Mouse (Mus musculus): ENCODE data around the gene Dhh.

The Dhh gene

DNA sequence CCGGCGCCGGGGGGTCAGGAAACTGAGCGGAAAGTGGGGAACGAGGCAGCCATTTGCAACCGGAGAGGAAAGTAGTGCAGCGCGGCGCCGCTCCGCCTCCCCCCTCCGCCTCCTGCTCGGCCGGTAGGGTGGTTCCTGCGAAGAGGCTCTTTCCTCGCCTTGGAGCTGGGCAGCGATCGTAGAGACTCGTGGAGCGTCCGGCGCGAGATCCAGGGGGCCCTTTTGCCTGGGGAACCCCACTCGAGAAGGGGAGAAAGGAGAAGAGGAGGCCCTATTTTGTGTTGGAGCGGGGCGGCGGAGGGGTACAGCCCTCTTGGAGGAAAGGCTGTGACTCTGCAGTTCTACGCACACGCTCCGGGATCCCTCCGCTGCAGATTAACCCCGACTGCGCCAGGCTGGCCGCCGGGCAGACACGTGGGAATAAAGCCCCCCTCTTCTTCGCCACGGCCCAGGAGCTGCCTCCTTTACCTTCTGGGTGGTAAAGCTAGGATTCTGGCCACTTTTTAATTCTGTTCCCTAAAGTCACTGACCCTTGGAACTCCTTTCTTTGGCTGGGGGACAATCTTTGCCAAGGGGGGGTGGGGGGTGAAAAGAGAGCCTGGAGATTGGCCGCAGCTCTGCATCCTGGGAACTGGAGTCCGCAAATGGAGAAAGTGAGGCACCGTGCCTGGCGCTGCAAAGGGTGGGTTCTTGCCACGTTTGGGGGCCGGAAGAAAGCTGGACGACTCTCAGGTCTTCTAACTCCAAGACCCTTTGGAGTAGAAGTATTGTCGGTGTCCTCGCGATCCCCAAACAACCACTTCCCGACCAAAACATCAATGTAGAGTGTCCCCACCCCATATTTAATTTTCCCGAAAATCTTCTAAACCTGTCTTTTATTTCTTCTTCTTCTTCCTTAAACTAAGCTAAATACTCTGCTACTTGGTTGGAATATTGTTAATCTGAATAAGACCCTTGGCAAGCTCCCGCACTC lies 26.1 kb downstream of the Dhh start:
- DNase-seq (ENCODE audit: low spot score in 2 of 2) = peak; percentile 93 to 97

DNA sequence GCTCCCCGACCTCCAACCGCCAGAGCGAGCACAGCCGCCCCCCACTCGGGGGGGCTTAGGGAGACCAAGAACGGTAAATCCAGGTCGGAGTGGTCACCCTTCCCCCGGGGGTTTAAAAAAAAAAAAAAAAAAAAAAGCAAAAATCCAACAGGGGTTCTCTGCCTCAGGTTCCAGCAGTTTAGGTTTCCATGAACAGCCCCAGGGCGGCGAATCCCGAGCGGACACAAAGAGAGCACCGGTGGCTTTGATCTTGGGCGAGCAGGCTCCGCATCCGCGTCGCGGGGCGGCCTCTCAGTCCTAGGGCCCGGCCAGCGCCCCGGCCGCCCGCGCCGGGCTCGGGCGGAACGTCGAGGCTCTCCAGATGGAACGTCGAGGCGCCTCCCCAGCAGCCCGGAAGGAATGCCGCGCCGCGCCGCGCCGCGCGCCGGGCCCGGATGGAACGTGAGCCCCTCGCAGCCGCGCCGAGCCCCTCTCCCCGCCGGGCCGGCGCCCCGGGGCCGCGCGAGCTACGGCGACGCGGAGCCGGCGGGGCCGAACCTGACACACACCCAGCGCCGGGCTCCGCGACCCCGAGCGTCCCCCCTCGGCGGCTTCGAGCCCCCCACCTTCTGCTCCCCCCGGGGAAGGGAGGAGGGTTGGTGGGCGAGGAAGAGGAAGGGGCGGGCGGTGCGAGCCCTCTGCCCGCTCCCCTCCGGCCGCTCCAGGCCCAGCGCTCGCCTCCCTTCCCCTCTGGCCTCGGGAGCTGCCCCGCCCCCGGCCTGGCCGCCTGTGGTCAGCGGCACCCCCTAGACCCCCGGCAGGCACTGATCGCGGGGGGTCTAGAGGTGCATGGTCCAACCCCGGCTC lies 27.0 kb downstream of the Dhh start, which contains the start of gene Kmt2d:
Kmt2d (minus strand) TSS at position 135 of the 846 bp plus-strand sequence.
- DNase-seq (ENCODE audit: low spot score in 2 of 2) = peak in 1 of 2 experiments; percentile 63

DNA sequence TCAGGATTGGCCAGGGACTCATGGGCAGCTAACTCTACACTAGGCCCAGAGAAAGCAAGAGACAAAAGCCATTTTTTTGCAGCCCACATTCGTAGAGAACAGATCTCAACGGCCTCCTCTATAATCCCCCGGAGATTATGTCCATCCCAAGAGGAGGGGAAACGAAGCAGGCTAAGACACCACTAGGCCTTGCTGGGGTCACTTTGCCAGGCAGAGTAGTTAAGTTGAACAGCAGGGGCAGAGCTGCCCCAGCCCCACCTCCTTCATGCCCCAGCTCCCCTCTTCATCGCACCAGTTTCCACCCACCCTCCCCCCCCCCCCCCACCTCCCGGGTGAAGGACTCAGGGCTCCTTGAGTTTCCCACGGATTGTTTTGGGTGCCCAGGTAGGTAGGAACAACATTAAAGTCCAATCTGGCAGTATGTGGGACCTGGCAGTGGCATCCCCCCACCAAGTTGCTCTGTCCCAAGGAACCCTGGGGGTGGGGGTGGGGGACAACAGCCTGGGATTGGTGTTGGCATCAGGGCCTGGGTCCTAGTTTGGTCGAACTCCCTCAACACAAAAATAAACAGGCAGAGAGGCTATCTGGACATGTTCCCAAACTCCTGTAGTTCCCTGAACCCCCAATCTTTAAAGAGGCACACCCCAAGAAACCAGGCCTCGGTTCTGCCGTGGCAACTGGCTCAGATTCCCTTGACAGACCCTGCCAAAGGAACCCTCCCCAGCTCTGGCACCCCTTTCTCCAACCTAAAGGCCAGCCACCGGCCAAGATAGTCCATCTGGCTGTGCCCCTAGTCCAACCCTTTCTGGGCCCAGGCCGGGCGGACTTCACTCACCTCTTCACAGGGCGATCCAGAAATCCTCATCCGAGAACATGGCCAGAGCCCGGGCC lies 27.9 kb downstream of the Dhh start:
- DNase-seq (ENCODE audit: low spot score in 2 of 2) = peak; percentile 57 to 64

DNA sequence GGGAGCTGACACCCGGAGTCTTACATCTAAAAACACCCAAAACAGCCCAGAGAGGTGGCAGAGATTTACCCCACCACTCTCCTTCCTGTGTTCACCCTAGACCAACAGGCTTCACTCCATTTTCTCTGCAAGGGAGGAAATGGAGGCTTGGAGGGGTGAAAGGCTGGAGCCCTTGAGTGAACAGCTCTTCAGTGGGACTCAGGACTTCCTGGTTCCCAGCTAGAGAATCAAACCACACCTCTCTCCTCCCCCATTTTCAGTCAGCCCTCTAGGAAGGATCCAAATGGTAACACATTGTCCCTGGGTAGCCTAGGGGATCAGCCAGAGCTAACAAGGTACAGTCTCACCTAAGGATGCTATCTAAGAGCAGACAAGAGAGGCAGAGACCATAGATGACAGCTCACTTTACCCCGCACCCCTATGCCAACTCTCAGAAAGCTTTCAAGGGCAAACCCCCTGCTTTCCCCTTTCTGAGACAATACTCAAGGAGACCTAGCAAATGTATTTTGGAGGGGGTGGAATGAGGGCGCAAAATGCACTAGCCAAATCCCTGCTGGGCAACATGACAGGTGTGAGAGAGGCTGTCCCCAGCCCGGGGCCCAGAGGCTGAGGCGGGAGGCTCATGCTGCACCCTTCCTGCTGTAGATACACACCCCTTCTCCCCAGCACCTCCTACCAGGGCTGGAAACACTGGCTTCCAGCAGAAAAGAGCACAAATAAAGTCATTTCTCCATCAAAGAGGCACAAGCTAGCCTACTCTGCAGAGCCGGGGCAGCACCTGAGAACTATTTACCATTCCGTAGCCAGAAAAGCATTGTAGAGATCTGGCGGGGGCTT lies 28.8 kb downstream of the Dhh start:
- peak; percentile 37 to 50 for DNase-seq (ENCODE audit: low spot score in 2 of 2)

DNA sequence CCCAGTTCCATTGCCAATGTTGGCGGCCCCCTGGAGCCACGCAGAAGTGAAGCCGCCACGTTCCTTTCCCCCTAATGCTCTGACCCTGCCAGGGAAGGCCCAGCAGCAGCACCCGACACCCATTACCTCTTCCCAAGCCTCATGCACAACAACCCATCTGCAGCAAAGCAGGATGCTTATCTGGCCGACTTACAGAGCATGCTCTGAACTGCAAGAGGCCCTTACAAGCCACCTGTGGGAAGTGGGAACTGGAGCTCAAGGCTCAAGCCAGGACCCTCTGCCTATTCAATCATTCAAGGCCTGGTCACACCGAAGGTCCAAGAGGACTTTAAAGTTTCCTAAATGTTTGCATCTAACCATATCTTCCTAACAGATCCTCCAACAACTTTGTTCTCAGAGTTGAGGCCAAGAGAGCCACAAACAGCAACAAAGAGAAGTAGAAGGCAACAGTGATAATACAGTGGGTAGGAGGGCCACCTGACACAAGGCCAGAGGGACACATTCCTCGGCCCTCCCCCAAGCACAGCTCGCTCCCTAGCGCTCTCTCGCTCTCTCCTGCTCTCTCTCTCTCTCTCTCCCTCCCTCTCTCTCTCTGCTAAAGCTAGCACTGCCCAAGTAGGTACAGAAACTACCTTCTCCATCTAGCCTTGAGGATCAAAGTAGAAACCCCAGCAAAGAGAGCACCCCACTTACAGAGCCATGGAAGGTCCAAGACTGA lies 29.8 kb downstream of the Dhh start:
- peak in 1 of 2 experiments; percentile 24 for DNase-seq (ENCODE audit: low spot score in 2 of 2)

DNA sequence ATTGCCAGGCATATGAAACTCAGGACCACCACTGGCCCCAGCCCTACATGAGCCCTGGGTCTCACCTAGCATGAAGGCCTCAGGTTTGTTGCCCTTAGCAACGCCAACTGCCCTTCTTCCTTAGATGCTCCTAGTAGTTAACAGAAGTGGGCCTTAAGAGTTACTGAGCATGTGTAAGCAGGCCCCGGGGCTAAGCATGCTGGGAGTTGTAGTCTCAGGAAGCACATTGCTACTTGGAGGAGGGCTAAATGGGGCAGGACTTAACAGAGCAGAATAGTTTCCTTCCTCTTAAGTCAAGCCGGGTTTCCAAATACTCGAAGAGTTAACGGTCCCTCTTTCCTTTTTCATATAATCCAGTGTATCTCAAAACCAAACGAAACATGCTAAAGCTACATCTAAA lies 31.0 kb downstream of the Dhh start:
- DNase-seq (ENCODE audit: low spot score in 2 of 2) = peak in 1 of 2 experiments; percentile 74

DNA sequence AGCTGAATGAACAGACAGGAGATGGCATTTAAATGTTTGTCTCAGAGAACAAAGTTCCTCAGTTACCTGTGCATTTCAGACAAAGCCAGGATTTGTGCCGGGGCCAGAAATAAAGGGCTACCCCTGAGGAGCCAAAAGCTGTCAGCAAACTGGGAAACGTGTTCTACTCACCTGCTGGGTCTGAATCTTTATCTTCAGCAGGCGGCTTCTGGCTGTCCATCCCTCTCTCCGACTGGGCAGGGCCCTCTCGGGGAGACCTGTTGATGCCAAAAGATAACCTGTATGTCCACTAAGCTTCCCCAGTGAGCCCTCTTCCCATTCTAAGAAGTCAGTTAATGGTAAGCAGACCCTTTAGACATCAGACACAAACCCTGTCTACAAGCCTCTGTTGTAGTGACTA lies 31.8 kb downstream of the Dhh start:
- no peak for DNase-seq (ENCODE audit: low spot score in 2 of 2)

DNA sequence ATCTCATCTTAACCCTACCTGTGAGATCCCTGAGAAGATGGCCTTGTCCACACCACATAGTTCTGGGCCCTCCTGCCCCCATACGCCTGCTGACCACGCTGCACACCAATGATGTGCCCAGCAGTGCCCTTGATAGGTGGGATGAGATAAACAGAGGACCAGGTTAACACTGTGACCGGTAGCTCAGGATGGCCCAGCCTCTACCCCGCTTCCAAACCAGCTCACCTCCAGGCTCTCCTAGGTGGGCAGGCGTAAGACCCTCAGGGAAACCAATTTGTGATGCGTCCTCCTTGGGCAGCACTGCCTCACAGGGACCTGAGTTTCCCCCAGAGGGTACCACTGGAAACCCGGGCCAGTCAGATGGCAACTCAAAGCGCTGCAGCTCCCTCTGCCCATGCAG lies 32.6 kb downstream of the Dhh start:
- DNase-seq (ENCODE audit: low spot score in 2 of 2) = no peak

DNA sequence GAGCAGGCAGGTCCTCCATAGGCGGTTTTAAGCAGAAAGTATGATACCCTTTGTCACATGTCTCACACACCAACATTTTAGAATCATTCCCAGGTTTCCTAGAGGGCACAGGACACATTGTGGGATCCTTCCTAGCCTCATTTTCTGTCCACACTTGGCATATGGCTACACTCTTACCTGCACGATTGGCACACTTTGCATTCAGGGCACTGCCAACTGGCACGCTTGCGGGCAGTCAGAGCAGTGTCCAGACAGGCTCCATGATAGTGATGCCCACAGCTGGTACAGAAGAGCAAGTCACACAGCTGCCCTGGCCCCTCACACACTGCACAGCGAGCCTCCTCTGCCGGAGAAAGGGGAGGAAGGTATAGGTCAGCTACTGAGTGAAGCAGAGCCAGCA lies 33.4 kb downstream of the Dhh start:
- DNase-seq (ENCODE audit: low spot score in 2 of 2) = no peak

DNA sequence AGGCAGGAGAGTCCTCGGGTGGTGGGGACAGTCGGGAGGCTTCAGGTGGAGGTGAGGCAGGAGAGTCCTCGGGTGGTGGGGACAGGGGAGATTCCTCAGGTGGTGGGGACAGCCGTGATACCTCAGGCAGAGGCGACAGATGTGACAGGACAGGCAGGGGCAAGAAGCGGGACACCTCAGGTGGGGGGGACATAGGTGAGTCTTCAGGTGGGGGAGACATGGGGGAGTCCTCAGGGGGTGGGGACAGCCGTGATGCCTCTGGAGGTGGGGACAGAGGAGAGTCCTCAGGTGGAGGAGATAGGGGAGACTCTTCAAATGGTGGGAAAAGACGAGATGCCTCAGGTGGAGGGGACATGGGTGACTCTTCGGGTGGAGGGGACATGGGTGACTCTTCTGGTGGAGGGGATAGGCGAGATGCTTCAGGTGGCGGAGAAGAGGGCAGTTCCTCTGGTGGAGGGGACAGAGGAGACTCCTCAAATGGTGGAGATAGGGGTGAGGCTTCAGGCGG lies 34.8 kb downstream of the Dhh start:
- DNase-seq (ENCODE audit: low spot score in 2 of 2) = no peak

DNA sequence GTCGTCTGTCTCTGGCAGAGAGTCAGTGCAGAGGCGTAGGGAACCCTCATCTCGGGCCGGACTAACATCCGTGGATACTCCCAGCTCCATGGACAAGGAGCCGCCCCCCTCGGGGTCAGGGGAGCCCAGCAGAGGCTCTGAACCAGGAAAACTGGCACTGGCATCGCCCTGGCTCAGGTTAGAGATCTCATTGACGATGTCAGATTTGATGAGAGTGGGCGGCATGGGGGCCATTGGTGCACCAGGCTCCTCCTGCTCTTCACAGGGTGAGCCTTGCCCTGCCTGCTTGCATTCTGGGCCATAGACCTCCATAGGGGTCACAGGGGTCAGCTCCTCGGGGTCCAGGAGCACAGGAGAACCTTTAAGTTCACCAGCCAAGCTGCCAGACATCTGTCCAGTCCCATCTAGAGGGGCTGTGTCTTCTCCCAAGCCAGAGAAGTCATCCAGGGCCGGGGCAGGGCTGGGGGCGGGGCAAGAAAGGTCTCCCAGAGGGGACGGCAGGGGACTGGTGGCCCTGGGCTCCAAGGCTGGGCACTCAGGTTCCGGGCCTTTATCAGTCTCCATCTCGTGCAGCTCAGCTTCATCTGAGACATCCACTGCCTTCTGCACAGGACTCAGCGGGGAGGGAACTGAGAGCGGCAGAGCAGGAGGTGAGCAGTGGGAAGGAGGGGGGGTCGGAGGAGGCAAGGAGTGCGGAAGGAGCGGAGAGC lies 36.5 kb downstream of the Dhh start:
- DNase-seq (ENCODE audit: low spot score in 2 of 2) = peak in 1 of 2 experiments; percentile 16

DNA sequence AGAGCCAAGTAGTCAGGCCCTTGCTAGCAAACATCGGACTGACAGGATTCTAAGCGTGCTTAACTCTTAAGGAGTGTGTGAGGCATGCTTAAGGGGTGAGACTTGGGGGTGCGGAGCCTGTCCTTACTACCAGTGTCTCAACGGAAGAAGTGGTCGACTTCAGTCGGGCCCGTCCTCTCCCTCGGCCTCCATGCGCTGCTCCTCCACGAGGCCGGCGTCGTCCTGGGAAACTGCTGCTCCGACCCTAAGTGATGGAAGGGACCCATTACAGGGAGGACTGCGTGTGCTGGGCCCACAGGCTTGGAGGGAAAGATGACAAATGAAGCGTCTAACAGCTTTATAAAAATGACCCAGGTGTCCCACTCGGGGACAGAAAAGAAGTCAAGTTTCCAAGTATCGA lies 37.4 kb downstream of the Dhh start:
- no peak for DNase-seq (ENCODE audit: low spot score in 2 of 2)

DNA sequence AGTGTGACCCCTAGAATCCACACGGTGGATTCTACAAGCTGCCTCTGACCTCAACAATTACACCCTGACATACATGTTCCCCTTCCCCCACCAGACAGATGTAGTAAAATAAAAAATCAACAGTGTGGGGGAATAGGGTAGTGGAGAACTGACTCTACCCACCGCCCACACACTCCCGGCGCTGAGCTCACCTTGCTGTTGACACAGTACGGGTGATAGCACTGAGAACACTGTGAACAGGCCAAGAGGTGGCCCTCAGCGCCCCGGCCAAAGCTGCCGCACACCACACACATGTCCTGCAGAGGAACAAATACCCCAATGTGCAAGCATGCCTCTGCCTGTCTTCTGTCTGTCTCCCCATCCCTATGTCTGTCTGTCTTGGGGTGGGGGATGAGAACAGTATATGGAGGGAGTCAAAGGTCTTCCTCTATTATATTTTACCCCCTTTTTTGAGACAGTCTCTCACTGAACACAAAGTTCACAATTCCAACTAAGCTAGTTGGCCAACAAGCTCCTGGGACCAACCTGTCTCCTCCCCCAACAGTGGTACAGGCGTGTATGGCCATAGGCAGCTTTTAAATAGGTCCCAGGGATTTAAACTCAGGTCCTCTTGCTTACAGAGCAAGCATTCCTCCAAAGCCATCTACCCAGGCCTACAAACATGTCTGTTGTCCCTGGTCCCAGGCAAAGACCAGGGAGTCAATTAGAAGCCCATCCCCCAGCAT lies 38.9 kb downstream of the Dhh start:
- DNase-seq (ENCODE audit: low spot score in 2 of 2) = peak in 1 of 2 experiments; percentile 14

DNA sequence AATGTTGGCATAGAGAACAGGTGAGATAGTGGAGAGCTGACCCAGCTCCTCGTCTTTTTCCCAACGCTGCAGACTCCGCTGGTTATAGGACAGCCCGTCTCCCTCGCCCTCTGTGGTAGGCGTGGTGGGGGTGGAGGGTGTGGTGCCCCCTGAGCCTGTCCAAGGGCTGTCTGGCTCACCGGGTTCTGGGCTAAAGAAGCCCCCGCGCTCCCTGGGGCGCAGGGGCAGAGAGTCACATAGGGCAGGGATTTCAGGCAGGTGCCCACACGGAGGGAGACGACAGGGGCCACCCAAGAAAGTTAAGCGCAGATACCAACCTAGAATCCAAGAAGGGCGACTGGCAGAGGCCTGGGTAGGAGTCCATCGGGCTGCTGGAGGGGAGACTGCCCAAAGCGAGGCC lies 44.1 kb downstream of the Dhh start:
- DNase-seq (ENCODE audit: low spot score in 2 of 2) = no peak

DNA sequence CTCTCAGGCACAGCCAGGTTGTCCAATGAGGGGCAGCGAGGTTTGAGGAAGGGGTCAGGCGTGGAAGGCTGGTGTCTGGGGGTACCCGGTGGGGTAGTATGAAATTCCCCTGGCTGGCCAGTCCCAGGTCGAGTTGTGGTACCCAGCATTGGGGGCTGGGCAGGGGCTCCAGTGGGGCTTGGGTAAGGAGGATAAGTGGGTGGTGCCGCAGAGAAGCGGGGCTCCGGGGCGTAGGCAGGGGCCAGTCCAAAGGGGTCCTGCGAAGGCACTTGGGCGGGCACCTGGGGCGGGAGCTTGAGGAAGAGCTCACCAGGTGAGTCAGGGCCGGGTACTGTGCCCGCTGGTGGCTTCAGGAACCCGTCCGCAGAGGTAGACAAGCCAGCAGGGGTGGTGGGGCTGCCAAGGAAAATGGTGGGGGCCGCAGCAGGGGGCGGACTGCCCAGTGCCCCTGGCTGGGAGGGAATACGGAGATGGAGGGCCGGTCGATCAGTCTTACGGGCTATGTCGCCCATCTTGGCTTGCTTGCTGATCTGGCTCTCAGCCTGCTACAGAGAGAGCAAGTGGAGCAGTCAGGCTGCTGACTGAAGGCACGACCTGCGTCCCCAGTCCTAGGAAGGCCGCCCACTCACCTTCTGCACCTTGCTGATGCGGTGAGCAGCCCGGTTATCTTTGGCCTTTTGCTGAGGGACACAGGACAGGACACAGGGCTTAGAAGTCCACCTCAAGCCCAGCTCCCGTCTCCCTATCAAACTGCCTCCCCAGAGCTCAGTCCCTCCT lies 45.0 kb downstream of the Dhh start:
- peak in 1 of 2 experiments; percentile 13 for DNase-seq (ENCODE audit: low spot score in 2 of 2)

DNA sequence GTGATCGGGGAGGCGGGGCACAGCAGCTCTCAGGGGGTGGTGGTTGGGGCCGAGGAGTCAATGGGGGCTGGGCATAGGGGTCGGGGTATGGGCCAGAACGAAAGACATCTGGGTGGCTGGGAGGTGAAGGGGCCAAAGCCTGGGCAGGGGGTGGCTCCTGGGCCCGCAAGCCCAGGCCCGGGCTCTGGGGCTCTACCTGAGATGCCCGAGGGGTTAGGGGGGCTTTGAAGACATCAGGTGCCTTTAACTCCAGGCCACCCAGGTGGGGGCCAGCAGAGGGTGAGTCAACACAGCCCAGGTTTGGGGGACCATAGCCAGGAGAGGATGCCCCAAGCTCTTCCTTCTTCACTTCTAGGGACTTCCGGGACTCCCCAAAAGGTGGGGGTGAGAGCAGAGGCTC lies 45.6 kb downstream of the Dhh start:
- peak in 1 of 2 experiments; percentile 13 for DNase-seq (ENCODE audit: low spot score in 2 of 2)

DNA sequence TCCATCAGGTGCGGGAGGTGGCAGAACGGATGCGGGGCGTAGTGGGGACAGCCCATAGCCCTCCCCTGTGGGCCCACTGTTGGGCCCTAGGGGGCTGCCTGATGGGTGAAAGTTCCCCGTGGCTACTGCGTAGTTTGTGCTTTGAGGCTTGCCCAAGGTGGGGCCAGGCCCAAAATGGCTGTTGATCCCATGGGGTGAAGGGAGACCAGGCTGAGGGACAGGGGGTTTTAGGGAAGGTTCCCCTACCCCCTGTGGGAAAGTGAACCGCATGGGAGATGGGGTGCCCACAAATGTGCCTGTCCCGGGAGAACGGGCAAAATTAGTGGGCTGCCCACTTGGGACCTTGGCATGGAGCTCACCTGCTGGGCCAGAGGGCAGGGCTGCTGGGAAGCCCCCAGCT lies 46.3 kb downstream of the Dhh start:
- no peak for DNase-seq (ENCODE audit: low spot score in 2 of 2)
